Mouse (Mus musculus): ENCODE measurements around the gene Spred1. TPM values are rescaled to one million over a fixed set of nuclear protein-coding genes. Genes with fewer than 3 reads are reported as not detected.

The Spred1 gene
- polyA plus RNA-seq, 1 experiment from 2014 or later: 33.6 TPM

GRCm38 (mm10) chr2:117180250-117180885 lies 59.2 kb downstream of the Spred1 start:
- H3K9ac ChIP-seq: no peak overlapping the region
- H3K27ac ChIP-seq (ENCODE audit: low read depth): no peak overlapping the region
- TF ChIP-seq CTCF (IDR thresholded peaks at IDR 0.05; ENCODE audit: low read depth): peak; percentile 96
- H3K9me3 ChIP-seq (ENCODE audit: low read depth, low read length): no peaks in the 10 kb centered on the region
- no peak overlapping the region for H3K4me3 ChIP-seq (ENCODE audit: low read depth, low read length)
- WGBS: 37% methylated on average over 7 of the region's 7 CpGs
- H3K36me3 ChIP-seq (ENCODE audit: insufficient read depth): peaks cover 76% of the 10 kb centered on the region
- H3K4me1 ChIP-seq (ENCODE audit: insufficient read depth): no peaks in the 10 kb centered on the region
- H3K27me3 ChIP-seq (ENCODE audit: insufficient read depth, low read length): no peaks in the 10 kb centered on the region
- DNase-seq (peak; percentile 93), ATAC-seq (ENCODE audit: insufficient read depth) (peak; percentile 80; the same call in 1 of the 2 replicates)
- no peak overlapping the region for H3K4me2 ChIP-seq

- Histone ChIP-seq H3K4me2 (no peak overlapping the region), H3K36me3 (ENCODE audit: insufficient read depth) (peaks cover 51% of the 10 kb centered on the region), H3K9me3 (ENCODE audit: low read depth, low read length) (no peaks in the 10 kb centered on the region), H3K9ac (no peak overlapping the region), H3K27me3 (ENCODE audit: insufficient read depth, low read length) (no peaks in the 10 kb centered on the region), H3K27ac (ENCODE audit: low read depth) (no peak overlapping the region), H3K4me3 (ENCODE audit: low read depth, low read length) (no peak overlapping the region), H3K4me1 (ENCODE audit: insufficient read depth) (no peaks in the 10 kb centered on the region)
- DNase-seq: no peak
- no peak for TF ChIP-seq CTCF (IDR thresholded peaks at IDR 0.05; ENCODE audit: low read depth)
- no peak for ATAC-seq (ENCODE audit: insufficient read depth)
- 57% methylated on average over 4 of the region's 4 CpGs for WGBS
These were observed 64.4 kb downstream of the Spred1 start for GRCm38 (mm10) chr2:117185587-117185986.

- Histone ChIP-seq H3K36me3 (ENCODE audit: insufficient read depth) (peaks cover 6% of the 10 kb centered on the region; the same call in 1 of the 2 replicates), H3K9me3 (ENCODE audit: low read depth, low read length) (no peaks in the 10 kb centered on the region), H3K4me1 (ENCODE audit: insufficient read depth) (no peaks in the 10 kb centered on the region), H3K9ac (no peak overlapping the region), H3K27ac (ENCODE audit: low read depth) (no peak overlapping the region), H3K4me3 (ENCODE audit: low read depth, low read length) (no peak overlapping the region), H3K4me2 (no peak overlapping the region), H3K27me3 (ENCODE audit: insufficient read depth, low read length) (no peaks in the 10 kb centered on the region)
- ATAC-seq (ENCODE audit: insufficient read depth) (no peak), DNase-seq (no peak)
- TF ChIP-seq CTCF (IDR thresholded peaks at IDR 0.05; ENCODE audit: low read depth): no peak
These were observed 69.7 kb downstream of the Spred1 start for GRCm38 (mm10) chr2:117190915-117191314.

GRCm38 (mm10) chr2:117194309-117194708 lies 73.1 kb downstream of the Spred1 start:
- Histone ChIP-seq H3K9ac (no peak overlapping the region), H3K4me2 (no peak overlapping the region), H3K9me3 (ENCODE audit: low read depth, low read length) (no peaks in the 10 kb centered on the region), H3K27me3 (ENCODE audit: insufficient read depth, low read length) (no peaks in the 10 kb centered on the region), H3K36me3 (ENCODE audit: insufficient read depth) (no peaks in the 10 kb centered on the region), H3K4me1 (ENCODE audit: insufficient read depth) (no peaks in the 10 kb centered on the region; the same call in 1 of the 2 replicates), H3K27ac (ENCODE audit: low read depth) (no peak overlapping the region), H3K4me3 (ENCODE audit: low read depth, low read length) (no peak overlapping the region)
- DNase-seq (no peak), ATAC-seq (ENCODE audit: insufficient read depth) (no peak)
- TF ChIP-seq CTCF (IDR thresholded peaks at IDR 0.05; ENCODE audit: low read depth): no peak

- H3K4me3 ChIP-seq (ENCODE audit: low read depth, low read length): no peak overlapping the region
- ATAC-seq (ENCODE audit: insufficient read depth) (no peak), DNase-seq (no peak)
- no peaks in the 10 kb centered on the region for H3K27me3 ChIP-seq (ENCODE audit: insufficient read depth, low read length)
- H3K36me3 ChIP-seq (ENCODE audit: insufficient read depth): no peaks in the 10 kb centered on the region
- H3K9ac ChIP-seq: no peak overlapping the region
- H3K4me1 ChIP-seq (ENCODE audit: insufficient read depth): no peaks in the 10 kb centered on the region; the same call in 1 of the 2 replicates
- H3K27ac ChIP-seq (ENCODE audit: low read depth): no peak overlapping the region
- no peak for TF ChIP-seq CTCF (IDR thresholded peaks at IDR 0.05; ENCODE audit: low read depth)
- H3K4me2 ChIP-seq: no peak overlapping the region
- WGBS: 49% methylated on average over 2 of the region's 2 CpGs
- H3K9me3 ChIP-seq (ENCODE audit: low read depth, low read length): no peaks in the 10 kb centered on the region
These were observed 74.0 kb downstream of the Spred1 start for GRCm38 (mm10) chr2:117195151-117195550.

- no peaks in the 10 kb centered on the region; the same call in 1 of the 2 replicates for H3K4me1 ChIP-seq (ENCODE audit: insufficient read depth)
- no peak for TF ChIP-seq CTCF (IDR thresholded peaks at IDR 0.05; ENCODE audit: low read depth)
- ATAC-seq (ENCODE audit: insufficient read depth) (no peak), DNase-seq (no peak)
- no peak overlapping the region for H3K27ac ChIP-seq (ENCODE audit: low read depth)
- H3K9me3 ChIP-seq (ENCODE audit: low read depth, low read length): no peaks in the 10 kb centered on the region
- no peak overlapping the region for H3K4me2 ChIP-seq
- H3K36me3 ChIP-seq (ENCODE audit: insufficient read depth): no peaks in the 10 kb centered on the region
- no peak overlapping the region for H3K4me3 ChIP-seq (ENCODE audit: low read depth, low read length)
- no peak overlapping the region for H3K9ac ChIP-seq
- no peaks in the 10 kb centered on the region for H3K27me3 ChIP-seq (ENCODE audit: insufficient read depth, low read length)
- WGBS: 56% methylated on average over 7 of the region's 7 CpGs
These were observed 74.4 kb downstream of the Spred1 start for GRCm38 (mm10) chr2:117195578-117195977.

- H3K27me3 ChIP-seq (ENCODE audit: insufficient read depth, low read length): no peaks in the 10 kb centered on the region
- H3K9me3 ChIP-seq (ENCODE audit: low read depth, low read length): no peaks in the 10 kb centered on the region
- no peak overlapping the region for H3K9ac ChIP-seq
- H3K27ac ChIP-seq (ENCODE audit: low read depth): peak overlapping the region; percentile 48
- H3K4me2 ChIP-seq: 0 out of 2 replicates have a peak overlapping the region, but pooled peaks have one; percentile 2
- no peaks in the 10 kb centered on the region for H3K36me3 ChIP-seq (ENCODE audit: insufficient read depth)
- no peak for TF ChIP-seq CTCF (IDR thresholded peaks at IDR 0.05; ENCODE audit: low read depth)
- WGBS: 24% methylated on average over 9 of the region's 9 CpGs
- peak; percentile 84 for DNase-seq
- peaks cover 6% of the 10 kb centered on the region for H3K4me1 ChIP-seq (ENCODE audit: insufficient read depth)
- no peak overlapping the region for H3K4me3 ChIP-seq (ENCODE audit: low read depth, low read length)
- peak; percentile 90 for ATAC-seq (ENCODE audit: insufficient read depth)
These were observed 79.7 kb downstream of the Spred1 start for GRCm38 (mm10) chr2:117200869-117201338.

Measured in lung, embryonic 14.5 days (tissue).